Mouse (Mus musculus) heart, postnatal 0 days (tissue): ENCODE results near the gene Maml1.

Source experiments
- CTCF ChIP-seq: IDR thresholded peaks from 2 replicates; pipeline ENCODE4 v1.5.1; 2016; ENCODE audit warnings: antibody characterized with exemption, control low read depth, low read depth
- EP300 ChIP-seq: IDR thresholded peaks from 2 replicates; pipeline ENCODE4 v1.6.1; 2016; ENCODE audit warnings: antibody characterized with exemption, low read depth

- no peak for TF ChIP-seq CTCF
- no peak for TF ChIP-seq EP300
Observed at GRCm38 (mm10) chr11:50214631-50215030, 77.5 kb downstream of the Maml1 start.
